Mouse (Mus musculus) heart, embryonic 14.5 days (tissue): ENCODE measurements around the gene Mtg2. TPM values are rescaled to one million over a fixed set of nuclear protein-coding genes. Genes with fewer than 3 reads are reported as not detected.

ENCODE experiments used
- ATAC-seq: fragments of 200-750 bp; cut with Nextera tagmentation; 2 replicates; pipeline ENCODE4 v1.8.0; 2017; ENCODE audit warnings: low read depth, moderate TSS enrichment; ENCODE audit not compliant: insufficient number of reproducible peaks, insufficient read depth, low FRiP score
- H3K27ac ChIP-seq, 2 experiments: fragments of 200-500 bp in 1 of 2; fragments of 300-500 bp in 1 of 2; sonication (generic) in 1 of 2; replicated peaks in 1 of 2; 2 replicates each; pipeline ENCODE4 v1.5.1; 2012 to 2014; ENCODE audit warnings: low read depth in 2 of 2, low read length in 2 of 2, control low read depth in 1 of 2, mild to moderate bottlenecking in 1 of 2, mixed read lengths in 1 of 2; ENCODE audit not compliant: control insufficient read depth in 1 of 2, insufficient read depth in 1 of 2
- H3K27me3 ChIP-seq: fragments of 300-500 bp; sonication (generic); 2 replicates; pipeline ENCODE4 v1.6.1; 2014; ENCODE audit warnings: mild to moderate bottlenecking, low read length, control low read depth; ENCODE audit not compliant: control insufficient read depth, insufficient read depth
- H3K36me3 ChIP-seq: fragments of 300-500 bp; sonication (generic); 2 replicates; pipeline ENCODE4 v1.6.1; 2014; ENCODE audit warnings: mild to moderate bottlenecking, control low read depth, low read length, mixed read lengths; ENCODE audit not compliant: control insufficient read depth, insufficient read depth
- H3K4me1 ChIP-seq, 2 experiments: fragments of 200-500 bp in 1 of 2; fragments of 300-500 bp in 1 of 2; sonication (generic) in 1 of 2; 2 replicates each; pipeline ENCODE4 v1.6.1; 2012 to 2014; ENCODE audit warnings: low read length in 2 of 2, control low read depth in 1 of 2, mixed read lengths in 1 of 2; ENCODE audit not compliant: control insufficient read depth in 2 of 2, insufficient read depth in 2 of 2
- H3K4me2 ChIP-seq: fragments of 300-500 bp; sonication (generic); 2 replicates; pipeline ENCODE4 v1.6.1; 2014; ENCODE audit warnings: mild to moderate bottlenecking, low read length
- H3K4me3 ChIP-seq, 2 experiments: fragments of 200-500 bp in 1 of 2; fragments of 300-500 bp in 1 of 2; sonication (generic) in 1 of 2; 2 replicates each; pipeline ENCODE4 v1.5.1; 2012 to 2014; ENCODE audit warnings: low read length in 2 of 2, mild to moderate bottlenecking in 2 of 2, control low read depth in 1 of 2, low read depth in 1 of 2, moderate library complexity in 1 of 2; ENCODE audit not compliant: control insufficient read depth in 1 of 2, insufficient read depth in 1 of 2
- H3K9ac ChIP-seq: fragments of 300-500 bp; sonication (generic); 2 replicates; pipeline ENCODE4 v1.6.1; 2014; ENCODE audit warnings: mild to moderate bottlenecking, low read length
- H3K9me3 ChIP-seq: fragments of 300-500 bp; sonication (generic); 2 replicates; pipeline ENCODE4 v1.6.1; 2016; ENCODE audit warnings: low read length, control low read depth; ENCODE audit not compliant: control insufficient read depth
- WGBS: fragments of 180-500 bp; shearing (Covaris S2); extraction: QIAGEN DNeasy Blood & Tissue Kit; methylation state at CpG from one replicate; pipeline ENCODE4 v1.1.7; 2014; 5-methylcytosine and 5-hydroxymethylcytosine counted together
- polyA plus RNA-seq: library from polyadenylated mRNA; unstranded; fragments of >200 nt; fragmentation: Nextera tagmentation; extraction: Ambion mirVana; gene quantifications from 2 replicates; pipeline ENCODE4 v1.2.1, GENCODE M21; 2014

Mtg2 gene
- polyA plus RNA-seq, 1 experiment from 2014 or later = 27.9 TPM

DNA sequence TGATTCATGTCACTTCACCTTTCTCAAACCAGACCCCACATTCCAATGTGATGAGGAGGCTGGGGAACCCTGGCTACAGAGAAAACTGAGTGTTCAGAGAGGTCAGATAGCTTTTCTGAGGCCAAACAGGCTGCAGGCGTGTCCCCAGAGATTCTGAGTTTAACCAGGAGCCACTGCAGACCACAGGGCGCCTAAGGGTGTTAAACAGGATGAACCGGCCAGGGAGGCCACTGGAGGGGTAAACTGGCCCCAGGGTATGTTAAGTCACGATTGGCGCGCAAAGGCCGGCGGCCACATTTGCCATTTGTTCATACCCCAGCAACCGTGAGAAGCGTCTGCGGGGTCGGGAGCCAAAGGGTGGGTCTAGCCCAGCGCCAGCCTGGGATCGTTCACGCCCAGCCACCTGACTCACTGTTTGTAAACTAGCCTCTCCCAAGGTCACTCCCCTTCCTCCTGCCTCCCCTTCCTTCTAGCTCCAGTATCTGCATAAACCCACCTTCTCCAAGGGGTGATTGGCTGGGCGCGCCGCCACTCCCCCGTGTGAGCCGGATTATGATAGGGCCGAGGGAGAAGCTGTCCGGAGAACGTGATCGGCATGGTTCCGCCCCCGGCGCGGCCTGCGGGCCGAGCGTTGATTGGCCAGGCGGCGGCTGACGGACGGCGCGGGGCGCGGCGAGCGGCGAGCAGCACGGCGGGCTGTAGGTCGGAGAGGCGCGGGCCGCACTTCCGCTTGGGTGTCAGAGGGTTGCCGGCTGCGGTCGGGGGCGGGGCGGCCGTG, 48.5 kb downstream of the Mtg2 start, which contains the start of gene Osbpl2:
Osbpl2 (plus strand) TSS at position 646 of the 778 bp plus-strand sequence.
- Histone ChIP-seq H3K9me3 (no peaks in the 10 kb centered on the region), H3K4me3 (peak within 1 kb of the TSS; percentile 72 to 84), H3K4me1 (peaks cover 33 to 49% of the 10 kb centered on the region in 2 experiments), H3K27ac (peak within 1 kb of the TSS; percentile 30 to 76), H3K27me3 (no peaks in the 10 kb centered on the region), H3K9ac (peak within 1 kb of the TSS; percentile 87), H3K36me3 (no peaks in the 10 kb centered on the region), H3K4me2 (peak within 1 kb of the TSS; percentile 91)
- ATAC-seq = peak; percentile 99
- WGBS = under 1% methylated on average over 53 of the region's 55 CpGs

GRCm38 (mm10) chr2:180119439-180120291, 49.3 kb downstream of the Mtg2 start:
- Histone ChIP-seq H3K4me3 (peak overlapping the region; percentile 72 to 84), H3K9ac (peak overlapping the region; percentile 87), H3K4me2 (peak overlapping the region; percentile 91), H3K27ac (peak overlapping the region; percentile 30 to 76; a peak in 3 of 4 replicates), H3K36me3 (no peaks in the 10 kb centered on the region), H3K27me3 (no peaks in the 10 kb centered on the region), H3K9me3 (no peaks in the 10 kb centered on the region), H3K4me1 (peaks cover 26 to 42% of the 10 kb centered on the region in 2 experiments)
- ATAC-seq = peak; percentile 27
- WGBS = 1% methylated on average over 54 of the region's 68 CpGs

DNA sequence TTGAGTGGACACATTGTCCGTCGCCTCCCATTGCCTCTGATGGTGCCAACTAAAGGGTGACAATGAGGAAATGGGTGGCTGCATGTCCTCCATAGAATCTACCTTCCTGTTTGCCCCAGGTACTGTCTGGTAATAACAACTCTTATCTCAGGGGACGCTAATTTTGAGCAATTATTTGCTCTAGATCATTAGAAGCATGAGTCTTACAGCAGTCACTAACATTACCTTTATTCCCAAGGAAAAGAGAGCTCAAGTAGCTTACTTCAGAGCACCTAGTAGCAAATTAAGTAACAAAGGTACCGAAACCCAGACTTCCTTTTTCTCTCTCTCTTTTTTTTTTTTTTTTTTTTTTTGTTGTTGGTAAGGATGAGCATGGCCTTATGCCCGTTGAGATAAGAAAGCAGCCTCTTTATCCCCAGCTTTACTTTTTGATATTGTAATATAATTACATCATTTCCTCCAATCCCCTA, 49.9 kb downstream of the Mtg2 start:
- WGBS = 54% methylated on average over 5 of the region's 5 CpGs
- no peaks in the 10 kb centered on the region for H3K36me3 ChIP-seq
- no peaks in the 10 kb centered on the region for H3K9me3 ChIP-seq
- peaks cover 20 to 36% of the 10 kb centered on the region in 2 experiments for H3K4me1 ChIP-seq
- no peak overlapping the region; a peak in 1 of 4 replicates for H3K27ac ChIP-seq
- peak overlapping the region; percentile 91 for H3K4me2 ChIP-seq
- H3K9ac ChIP-seq = peak overlapping the region; percentile 87
- H3K27me3 ChIP-seq = no peaks in the 10 kb centered on the region
- no peak for ATAC-seq
- peak overlapping the region; percentile 72 to 84; a peak in 3 of 4 replicates for H3K4me3 ChIP-seq

- no peaks in the 10 kb centered on the region for H3K9me3 ChIP-seq
- no peaks in the 10 kb centered on the region for H3K27me3 ChIP-seq
- 76% methylated on average over 2 of the region's 2 CpGs for WGBS
- ATAC-seq = no peak
- no peaks in the 10 kb centered on the region for H3K36me3 ChIP-seq
- no peak overlapping the region for H3K4me2 ChIP-seq
- no peak overlapping the region for H3K4me3 ChIP-seq
- H3K9ac ChIP-seq = no peak overlapping the region
- H3K4me1 ChIP-seq = peaks cover 13 to 27% of the 10 kb centered on the region in 2 experiments
- no peak overlapping the region for H3K27ac ChIP-seq
Observed at GRCm38 (mm10) chr2:180124192-180124591, 53.8 kb downstream of the Mtg2 start.

GRCm38 (mm10) chr2:180126195-180126594, 55.8 kb downstream of the Mtg2 start:
- peaks cover 10 to 17% of the 10 kb centered on the region in 2 experiments; a peak in 3 of 4 replicates for H3K4me1 ChIP-seq
- H3K4me2 ChIP-seq = no peak overlapping the region
- H3K36me3 ChIP-seq = no peaks in the 10 kb centered on the region
- peak overlapping the region in 1 of 2 experiments; percentile 21; a peak in 1 of 4 replicates for H3K27ac ChIP-seq
- ATAC-seq = no peak
- no peak overlapping the region for H3K4me3 ChIP-seq
- no peak overlapping the region for H3K9ac ChIP-seq
- 26% methylated on average over 4 of the region's 4 CpGs for WGBS
- no peaks in the 10 kb centered on the region for H3K27me3 ChIP-seq
- no peaks in the 10 kb centered on the region for H3K9me3 ChIP-seq

GRCm38 (mm10) chr2:180127675-180128074, 57.3 kb downstream of the Mtg2 start:
- Histone ChIP-seq H3K27ac (no peak overlapping the region), H3K27me3 (no peaks in the 10 kb centered on the region), H3K9me3 (no peaks in the 10 kb centered on the region), H3K9ac (no peak overlapping the region), H3K36me3 (no peaks in the 10 kb centered on the region), H3K4me1 (peaks cover 10 to 17% of the 10 kb centered on the region in 2 experiments; a peak in 3 of 4 replicates), H3K4me2 (no peak overlapping the region), H3K4me3 (no peak overlapping the region)
- ATAC-seq = no peak
- 39% methylated on average over 1 of the region's 1 CpGs for WGBS

DNA sequence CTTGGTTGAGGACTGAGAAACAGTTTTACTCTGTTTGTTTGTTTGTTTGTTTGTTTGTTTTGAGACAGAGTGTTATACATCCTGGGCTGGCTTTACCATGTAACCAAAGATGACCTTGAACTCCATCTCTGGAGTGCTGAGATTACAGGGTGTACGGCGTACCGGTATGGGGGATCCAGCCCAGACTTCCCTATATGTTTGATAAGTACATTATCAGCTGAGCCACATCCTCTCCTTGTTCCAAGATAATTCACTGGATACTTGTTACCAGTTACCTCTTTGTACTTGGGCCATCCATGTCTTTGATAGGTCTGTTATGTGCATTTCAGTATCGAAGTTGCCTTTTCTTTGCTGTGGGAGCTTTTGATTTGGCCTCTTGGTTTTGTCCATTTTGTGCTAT, 62.8 kb downstream of the Mtg2 start:
- Histone ChIP-seq H3K27me3 (no peaks in the 10 kb centered on the region), H3K9ac (no peak overlapping the region), H3K36me3 (peaks cover 7% of the 10 kb centered on the region; the same call in 1 of the 2 replicates), H3K9me3 (no peaks in the 10 kb centered on the region), H3K27ac (0 out of 4 replicates have a peak overlapping the region, but pooled peaks of 1 of the 2 experiments have one; percentile 45), H3K4me1 (0 out of 4 replicates have a peak, but pooled peaks cover 0 to 7% of the 10 kb centered on the region in 2 experiments), H3K4me2 (no peak overlapping the region), H3K4me3 (no peak overlapping the region)
- no peak for ATAC-seq
- 72% methylated on average over 4 of the region's 4 CpGs for WGBS
